Mouse (Mus musculus): ENCODE data around the gene Rpl6. TPM values are rescaled to one million over a fixed set of nuclear protein-coding genes. Genes with fewer than 3 reads are reported as not detected.

Rpl6 gene
- total and polyA plus RNA-seq, 2 experiments from 2014 or later, result 359 to 672 TPM

- ATAC-seq (no peak), DNase-seq (no peak)
- H3K4me1 ChIP-seq (ENCODE audit: insufficient read depth), result peaks cover 6% of the 10 kb centered on the region
- H3K9ac ChIP-seq, result no peak overlapping the region
- H3K9me3 ChIP-seq (ENCODE audit: low read length), result no peaks in the 10 kb centered on the region
- no peak overlapping the region for H3K4me3 ChIP-seq (ENCODE audit: low read depth, low read length)
- no peaks in the 10 kb centered on the region for H3K36me3 ChIP-seq (ENCODE audit: insufficient read depth)
- H3K4me2 ChIP-seq (ENCODE audit: low read depth), result no peak overlapping the region
- H3K27ac ChIP-seq (ENCODE audit: low read depth, low read length), result no peak overlapping the region
- no peak for TF ChIP-seq CTCF (IDR thresholded peaks at IDR 0.05; ENCODE audit: low read depth)
- WGBS, result 91% methylated on average over 8 of the region's 8 CpGs
- H3K27me3 ChIP-seq (ENCODE audit: insufficient read depth, low read length), result no peaks in the 10 kb centered on the region
Measured at GRCm38 (mm10) chr5:121187580-121188001, 16.7 kb upstream of the Rpl6 start.

DNA sequence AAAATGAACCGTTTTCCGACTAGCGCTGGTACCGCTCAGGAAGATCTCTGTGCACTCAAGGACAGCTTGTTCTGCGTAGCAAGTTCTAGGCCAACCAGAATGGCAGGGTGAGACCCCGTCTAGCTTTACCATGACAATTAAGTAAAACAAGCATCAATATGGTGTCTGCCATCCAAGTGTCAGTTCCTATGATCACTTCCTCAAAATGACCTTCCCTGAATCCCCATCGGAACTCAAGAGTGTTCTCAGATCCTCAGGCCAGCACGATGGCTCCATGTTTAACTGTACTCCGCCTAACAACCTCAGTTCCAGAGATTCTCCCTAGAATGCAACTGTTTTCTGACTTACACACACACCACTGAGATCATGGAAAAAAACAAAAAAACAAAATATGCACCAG is 16.0 kb upstream of the Rpl6 start:
- H3K9ac ChIP-seq, result no peak overlapping the region
- no peaks in the 10 kb centered on the region for H3K36me3 ChIP-seq (ENCODE audit: insufficient read depth)
- peaks cover 6% of the 10 kb centered on the region for H3K4me1 ChIP-seq (ENCODE audit: insufficient read depth)
- H3K27me3 ChIP-seq (ENCODE audit: insufficient read depth, low read length), result no peaks in the 10 kb centered on the region
- 92% methylated on average over 9 of the region's 9 CpGs for WGBS
- TF ChIP-seq CTCF (IDR thresholded peaks at IDR 0.05; ENCODE audit: low read depth), result no peak
- no peak overlapping the region for H3K4me2 ChIP-seq (ENCODE audit: low read depth)
- H3K27ac ChIP-seq (ENCODE audit: low read depth, low read length), result no peak overlapping the region
- no peak for DNase-seq
- H3K4me3 ChIP-seq (ENCODE audit: low read depth, low read length), result no peak overlapping the region
- no peak for ATAC-seq
- H3K9me3 ChIP-seq (ENCODE audit: low read length), result no peaks in the 10 kb centered on the region

DNA sequence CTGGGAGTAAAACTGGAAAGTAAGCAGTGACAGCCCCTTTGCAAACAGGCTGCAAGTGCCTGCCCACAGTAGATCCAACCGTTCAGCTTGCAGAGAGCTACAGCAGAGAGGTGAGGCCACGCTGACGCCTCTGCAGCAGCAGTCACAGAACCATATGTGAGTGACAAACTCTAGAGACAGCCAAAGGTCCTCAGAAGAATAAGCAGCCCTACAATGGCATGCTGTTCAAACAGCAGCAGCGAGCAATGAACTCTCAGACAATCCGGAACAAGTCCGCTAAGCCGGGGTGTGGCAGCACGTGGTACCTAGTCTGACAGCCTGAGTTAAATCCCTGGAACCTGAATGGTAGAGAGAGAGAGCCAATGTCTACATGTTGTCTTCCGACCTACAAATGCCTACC is 15.1 kb upstream of the Rpl6 start:
- Histone ChIP-seq H3K4me3 (ENCODE audit: low read depth, low read length) (no peak overlapping the region), H3K27me3 (ENCODE audit: insufficient read depth, low read length) (no peaks in the 10 kb centered on the region), H3K9ac (no peak overlapping the region), H3K4me2 (ENCODE audit: low read depth) (no peak overlapping the region), H3K36me3 (ENCODE audit: insufficient read depth) (no peaks in the 10 kb centered on the region), H3K9me3 (ENCODE audit: low read length) (no peaks in the 10 kb centered on the region), H3K4me1 (ENCODE audit: insufficient read depth) (peaks cover 6% of the 10 kb centered on the region), H3K27ac (ENCODE audit: low read depth, low read length) (no peak overlapping the region)
- 82% methylated on average over 9 of the region's 9 CpGs for WGBS
- no peak for DNase-seq
- no peak for ATAC-seq
- no peak for TF ChIP-seq CTCF (IDR thresholded peaks at IDR 0.05; ENCODE audit: low read depth)

- peaks cover 6% of the 10 kb centered on the region for H3K4me1 ChIP-seq (ENCODE audit: insufficient read depth)
- TF ChIP-seq CTCF (IDR thresholded peaks at IDR 0.05; ENCODE audit: low read depth), result no peak
- no peak for ATAC-seq
- H3K9ac ChIP-seq, result peak overlapping the region; percentile 82
- 28% methylated on average over 21 of the region's 21 CpGs for WGBS
- H3K4me2 ChIP-seq (ENCODE audit: low read depth), result peak overlapping the region; percentile 85
- no peaks in the 10 kb centered on the region for H3K27me3 ChIP-seq (ENCODE audit: insufficient read depth, low read length)
- H3K27ac ChIP-seq (ENCODE audit: low read depth, low read length), result peak overlapping the region; percentile 78
- DNase-seq, result no peak
- peak overlapping the region; percentile 88 for H3K4me3 ChIP-seq (ENCODE audit: low read depth, low read length)
- no peaks in the 10 kb centered on the region for H3K36me3 ChIP-seq (ENCODE audit: insufficient read depth)
- no peaks in the 10 kb centered on the region for H3K9me3 ChIP-seq (ENCODE audit: low read length)
Measured at GRCm38 (mm10) chr5:121190210-121190835, 14.0 kb upstream of the Rpl6 start.

- DNase-seq (peak; percentile 93), ATAC-seq (peak; percentile 96)
- Histone ChIP-seq H3K27ac (ENCODE audit: low read depth, low read length) (peak within 1 kb of the TSS; percentile 78), H3K9ac (peak within 1 kb of the TSS; percentile 82), H3K4me1 (ENCODE audit: insufficient read depth) (peaks cover 6% of the 10 kb centered on the region), H3K9me3 (ENCODE audit: low read length) (no peaks in the 10 kb centered on the region), H3K27me3 (ENCODE audit: insufficient read depth, low read length) (no peaks in the 10 kb centered on the region), H3K36me3 (ENCODE audit: insufficient read depth) (no peaks in the 10 kb centered on the region), H3K4me3 (ENCODE audit: low read depth, low read length) (peak within 1 kb of the TSS; percentile 88), H3K4me2 (ENCODE audit: low read depth) (peak within 1 kb of the TSS; percentile 85)
- WGBS, result 2% methylated on average over 87 of the region's 98 CpGs
- TF ChIP-seq CTCF (IDR thresholded peaks at IDR 0.05; ENCODE audit: low read depth), result no peak
Measured at GRCm38 (mm10) chr5:121190836-121191583, 13.3 kb upstream of the Rpl6 start, which contains the start of gene Ptpn11. Gene Ptpn11, minus strand, starts transcription at chr5:121191397.

DNA sequence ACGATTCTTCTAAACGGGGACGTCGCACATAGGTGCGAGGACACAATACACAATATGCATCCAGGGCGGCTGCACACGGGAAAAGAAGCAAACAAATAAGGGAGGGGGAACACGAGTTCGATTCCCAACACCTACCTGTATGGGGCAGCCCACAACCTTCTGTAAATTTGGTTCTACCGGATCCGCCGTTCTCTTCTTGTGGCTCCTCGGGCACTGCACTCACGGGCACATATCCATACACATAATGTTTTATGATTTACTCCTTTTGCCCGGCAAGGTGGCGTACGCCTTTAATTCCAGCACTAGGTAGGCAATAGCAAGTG is 12.7 kb upstream of the Rpl6 start:
- Histone ChIP-seq H3K4me2 (ENCODE audit: low read depth) (peak overlapping the region; percentile 85), H3K36me3 (ENCODE audit: insufficient read depth) (no peaks in the 10 kb centered on the region), H3K4me1 (ENCODE audit: insufficient read depth) (peaks cover 6% of the 10 kb centered on the region), H3K4me3 (ENCODE audit: low read depth, low read length) (peak overlapping the region; percentile 88), H3K27me3 (ENCODE audit: insufficient read depth, low read length) (peaks cover under 1% of the 10 kb centered on the region; the same call in 1 of the 2 replicates), H3K9ac (peak overlapping the region; percentile 82), H3K9me3 (ENCODE audit: low read length) (no peaks in the 10 kb centered on the region), H3K27ac (ENCODE audit: low read depth, low read length) (peak overlapping the region; percentile 78)
- TF ChIP-seq CTCF (IDR thresholded peaks at IDR 0.05; ENCODE audit: low read depth), result no peak
- WGBS, result 11% methylated on average over 17 of the region's 17 CpGs
- no peak for DNase-seq
- peak; percentile 54 for ATAC-seq

GRCm38 (mm10) chr5:121194173-121194572 is 10.1 kb upstream of the Rpl6 start:
- Histone ChIP-seq H3K27ac (ENCODE audit: low read depth, low read length) (no peak overlapping the region), H3K27me3 (ENCODE audit: insufficient read depth, low read length) (peaks cover 4% of the 10 kb centered on the region; the same call in 1 of the 2 replicates), H3K36me3 (ENCODE audit: insufficient read depth) (no peaks in the 10 kb centered on the region), H3K9me3 (ENCODE audit: low read length) (no peaks in the 10 kb centered on the region), H3K4me3 (ENCODE audit: low read depth, low read length) (no peak overlapping the region), H3K4me2 (ENCODE audit: low read depth) (no peak overlapping the region), H3K4me1 (ENCODE audit: insufficient read depth) (peaks cover 6% of the 10 kb centered on the region), H3K9ac (no peak overlapping the region)
- DNase-seq (no peak), ATAC-seq (no peak)
- TF ChIP-seq CTCF (IDR thresholded peaks at IDR 0.05; ENCODE audit: low read depth), result no peak
- WGBS, result 13% methylated on average over 1 of the region's 1 CpGs
